Mouse (Mus musculus): ENCODE data around the gene Nfkb2.

GRCm38 (mm10) chr19:46331326-46331725 lies 27.2 kb downstream of the Nfkb2 start:
- TF ChIP-seq POLR2A (IDR thresholded peaks at IDR 0.05; ENCODE audit: borderline replicate concordance, control insufficient read depth, low read depth, low read length) (no peak), CTCF (IDR thresholded peaks at IDR 0.05; ENCODE audit: control insufficient read depth, insufficient read depth, low read length) (no peak)
